Mouse (Mus musculus): Measurements from ENCODE around the gene Ndufb2.

DNA sequence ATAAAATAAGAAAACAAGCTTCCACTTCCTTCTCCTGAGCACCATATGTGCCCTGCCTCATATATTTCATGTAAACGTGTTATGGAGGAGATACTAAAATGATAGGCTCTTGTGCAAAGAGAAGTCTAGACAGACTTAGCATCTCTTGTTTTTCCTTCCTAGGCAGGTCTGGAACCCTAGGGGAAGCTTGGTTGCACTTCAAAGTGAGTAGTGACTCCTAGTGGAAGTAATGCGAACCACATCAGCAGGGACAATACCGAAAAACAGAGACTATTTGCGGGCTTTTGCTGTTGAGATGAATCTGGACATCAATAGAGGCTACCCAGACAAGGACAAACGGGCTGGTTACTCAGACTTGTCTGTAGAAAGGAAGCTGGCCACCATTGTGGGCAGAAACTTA lies 24.8 kb upstream of the Ndufb2 start:
- TF ChIP-seq CTCF (IDR thresholded peaks at IDR 0.05; ENCODE audit: low read depth) (peak; percentile 92), EP300 (optimal IDR thresholded peaks at IDR 0.05) (no peak)
